Mouse (Mus musculus): ENCODE data around the gene Pitpna.

- TF ChIP-seq CHD2 (IDR thresholded peaks at IDR 0.05; ENCODE audit: low read depth, low read length), result no peak
- no peak for TF ChIP-seq ZNF384 (IDR thresholded peaks at IDR 0.05; ENCODE audit: low read depth, low read length)
- TF ChIP-seq HCFC1 (IDR thresholded peaks at IDR 0.05; ENCODE audit: borderline replicate concordance, insufficient read depth, low read length), result no peak
Observed at GRCm38 (mm10) chr11:75551961-75552441, 35.9 kb upstream of the Pitpna start.
